Mouse (Mus musculus) frontal cortex, postnatal 10 days (tissue): ENCODE data around the gene Dpp6.

Experiments used
- DNase-seq, 2 experiments: peaks; one replicate each; pipeline ENCODE4 v3.0.0; 2022; ENCODE audit warnings: low spot score in 2 of 2, mixed read lengths in 1 of 2

Dpp6 gene

DNA sequence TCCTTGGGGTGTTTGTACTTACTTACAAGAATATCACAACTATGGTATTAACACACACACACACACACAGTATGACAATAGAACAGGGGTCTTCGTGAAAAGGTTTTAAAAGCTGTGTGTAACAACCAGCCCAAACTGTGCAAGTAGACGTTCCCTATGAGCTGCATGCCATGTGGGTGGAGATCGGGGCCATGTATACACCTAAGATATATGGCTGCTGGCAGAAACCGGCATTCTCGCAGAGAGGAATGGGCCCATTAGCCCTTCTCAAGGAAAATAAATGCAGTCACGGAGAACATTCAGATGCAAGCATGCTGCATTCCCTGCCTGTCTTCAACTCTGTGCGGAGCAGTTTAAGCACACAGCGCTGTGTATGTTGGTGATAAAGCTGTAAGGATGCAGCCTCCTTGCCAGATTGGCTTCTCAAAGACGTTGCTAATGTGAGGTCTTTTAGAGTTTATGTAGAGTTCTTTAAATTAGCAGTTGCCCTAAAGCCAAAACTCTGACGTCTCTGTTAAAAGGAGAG is 461.2 kb downstream of the Dpp6 start:
- no peak for DNase-seq

GRCm38 (mm10) chr5:27286876-27287275 is 469.9 kb downstream of the Dpp6 start:
- no peak for DNase-seq

DNA sequence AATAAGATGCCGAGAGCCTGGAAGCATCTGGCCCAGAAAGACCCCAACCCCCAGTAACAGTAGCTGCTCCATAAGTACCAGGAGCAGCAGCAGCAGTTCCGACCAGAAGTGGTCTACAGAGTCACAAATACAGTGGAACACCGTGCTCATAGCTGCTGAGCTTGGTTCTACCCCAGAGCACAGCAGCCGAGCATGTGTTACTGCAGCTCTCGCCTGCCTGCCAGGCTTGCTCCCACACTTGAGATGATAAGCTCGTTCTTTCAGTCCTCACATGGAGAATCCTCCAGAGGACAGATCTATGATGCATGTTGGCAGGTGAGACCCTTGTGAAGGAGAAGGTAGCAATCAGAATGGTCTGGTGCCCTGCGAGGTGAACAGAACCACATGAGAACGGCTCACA is 474.4 kb downstream of the Dpp6 start:
- no peak for DNase-seq

GRCm38 (mm10) chr5:27292236-27292635 is 475.2 kb downstream of the Dpp6 start:
- no peak for DNase-seq

- no peak for DNase-seq
Measured at GRCm38 (mm10) chr5:27304115-27304514, 487.1 kb downstream of the Dpp6 start.

DNA sequence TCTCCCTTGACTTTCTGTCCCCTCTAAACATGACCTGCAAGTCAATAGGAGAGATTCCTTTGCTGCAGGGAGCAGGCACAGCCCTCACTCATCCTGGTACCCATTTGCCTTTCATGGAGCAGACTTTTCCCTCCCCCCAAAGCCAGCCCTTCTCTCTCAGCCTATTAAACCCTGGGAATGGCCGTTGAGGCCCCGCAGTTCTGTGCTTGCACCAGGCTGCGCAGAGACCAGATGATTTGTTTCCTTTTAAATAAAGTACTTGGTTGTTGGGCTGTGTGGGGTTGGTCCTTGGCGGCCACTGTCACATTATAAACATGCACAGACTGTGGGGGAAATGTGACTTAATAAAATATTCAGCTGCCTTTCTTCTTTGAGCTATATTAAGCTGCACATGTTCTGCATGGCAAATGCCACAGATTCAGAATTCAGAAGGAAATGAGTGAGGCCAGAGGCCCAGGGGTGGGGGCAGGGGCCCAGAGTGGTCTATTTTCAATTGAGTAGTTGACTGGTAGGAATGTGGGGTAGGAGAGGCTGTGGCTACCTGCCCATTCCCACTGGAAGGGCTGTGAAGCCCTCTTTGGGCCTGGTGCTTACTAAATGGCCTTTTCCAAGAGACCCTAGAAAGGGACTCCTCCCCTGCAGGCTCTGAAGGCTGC is 489.6 kb downstream of the Dpp6 start:
- DNase-seq = peak; percentile 25 to 31

- DNase-seq = no peak
Measured at GRCm38 (mm10) chr5:27310217-27310616, 493.2 kb downstream of the Dpp6 start.

GRCm38 (mm10) chr5:27316674-27317073 is 499.7 kb downstream of the Dpp6 start:
- no peak for DNase-seq

GRCm38 (mm10) chr5:27317264-27317663 is 500.3 kb downstream of the Dpp6 start:
- DNase-seq = no peak

- no peak for DNase-seq
Measured at GRCm38 (mm10) chr5:27317832-27318231, 500.8 kb downstream of the Dpp6 start.

DNA sequence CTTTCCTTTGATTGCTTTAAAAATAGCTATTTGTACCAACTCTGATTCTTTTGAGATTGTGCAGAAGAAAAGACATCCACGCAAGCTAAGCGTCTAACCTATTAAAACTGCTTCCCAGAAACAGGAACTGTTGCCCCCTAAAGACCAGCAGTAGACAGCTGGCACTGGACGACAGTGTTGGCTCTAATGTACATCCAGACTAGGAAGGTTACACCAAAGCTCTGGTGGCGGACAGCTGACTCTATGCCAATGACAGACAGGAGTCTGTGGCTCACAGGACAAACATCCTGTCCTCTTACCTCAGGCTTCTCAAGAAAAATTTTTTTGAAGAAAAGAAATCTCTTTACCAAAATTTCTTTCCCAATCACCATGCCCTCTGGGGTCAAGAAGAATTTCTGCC is 502.7 kb downstream of the Dpp6 start:
- DNase-seq = no peak

- no peak for DNase-seq
Measured at GRCm38 (mm10) chr5:27322895-27323792, 506.1 kb downstream of the Dpp6 start.

GRCm38 (mm10) chr5:27324346-27324928 is 507.4 kb downstream of the Dpp6 start:
- DNase-seq = no peak

DNA sequence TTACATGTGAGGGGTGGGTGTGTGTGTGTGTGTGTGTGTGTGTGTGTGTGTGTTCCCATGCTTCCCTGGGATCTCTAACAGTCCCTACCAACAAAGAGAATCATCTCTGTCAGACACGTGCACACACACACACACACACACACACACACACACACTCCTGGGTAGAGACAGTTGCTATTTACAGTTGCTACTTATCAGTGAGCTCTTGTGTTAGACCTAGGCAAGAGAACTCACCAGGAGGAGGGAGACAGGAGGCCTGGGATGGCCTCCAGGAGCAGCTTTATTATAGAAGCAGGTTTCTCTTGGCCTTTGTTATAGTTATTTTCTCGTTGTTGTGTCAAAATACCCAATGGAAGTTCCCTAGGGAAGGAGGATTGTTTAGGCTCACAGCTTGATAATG is 519.7 kb downstream of the Dpp6 start:
- DNase-seq = no peak

DNA sequence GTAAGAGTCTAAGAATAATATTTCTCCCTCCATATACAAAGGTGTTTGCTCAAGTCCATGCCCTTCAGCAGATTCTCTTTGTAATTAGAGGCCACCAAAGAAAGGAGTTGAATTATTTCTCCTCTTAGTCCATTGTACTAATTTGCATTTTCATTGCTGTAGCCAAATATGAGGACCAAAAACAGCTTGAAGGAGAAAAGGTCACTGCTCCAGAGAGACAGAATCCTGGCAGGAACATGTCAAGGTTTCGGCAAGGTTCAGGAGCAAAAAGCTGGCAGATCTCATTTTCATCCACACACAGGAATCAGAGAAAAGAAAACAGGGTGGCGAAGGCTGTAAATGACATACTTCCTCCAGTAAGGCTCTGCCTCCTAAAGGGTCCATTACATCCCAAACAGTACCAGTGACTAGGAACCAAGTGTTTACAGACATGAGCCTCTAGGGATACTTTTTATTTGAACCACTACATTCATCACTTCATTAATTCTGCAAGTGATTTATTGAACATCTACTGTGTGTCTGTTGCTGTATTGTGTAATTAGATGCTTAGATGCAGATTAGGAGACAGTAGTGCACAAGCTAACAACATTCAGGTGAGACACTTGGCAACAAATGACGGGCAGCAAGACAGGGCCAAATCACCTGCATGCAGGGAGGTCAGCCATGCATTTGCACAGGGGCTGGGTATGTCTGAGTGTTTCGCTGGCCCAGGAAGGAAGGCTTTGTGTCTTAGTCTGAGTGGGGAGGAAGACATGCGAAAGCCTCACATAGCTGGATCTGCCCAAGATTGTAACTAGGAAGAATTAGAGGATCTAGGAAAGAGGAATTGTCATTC is 522.4 kb downstream of the Dpp6 start:
- no peak for DNase-seq

DNA sequence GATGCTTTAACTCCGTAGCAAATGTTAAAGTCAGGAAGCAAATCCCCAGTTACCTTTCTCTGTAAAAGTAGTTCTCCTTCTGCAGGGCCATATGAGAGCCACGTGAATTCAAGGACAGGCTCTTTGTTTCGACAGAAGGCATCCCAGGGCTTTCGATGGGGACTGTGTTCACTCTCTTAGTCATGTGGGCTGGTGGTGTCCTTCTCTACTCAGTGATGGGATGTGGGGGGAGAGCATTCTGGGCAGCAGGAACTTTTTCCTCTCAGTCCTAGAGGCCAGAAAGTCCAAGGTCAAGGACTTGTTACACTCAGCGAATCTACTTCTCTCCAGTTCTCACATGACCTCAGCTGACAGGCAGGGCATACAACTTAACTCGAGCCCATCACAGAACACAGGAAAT is 525.3 kb downstream of the Dpp6 start:
- DNase-seq = no peak

- no peak for DNase-seq
Measured at GRCm38 (mm10) chr5:27343626-27344025, 526.6 kb downstream of the Dpp6 start.

GRCm38 (mm10) chr5:27348181-27349095 is 531.4 kb downstream of the Dpp6 start:
- DNase-seq = no peak

DNA sequence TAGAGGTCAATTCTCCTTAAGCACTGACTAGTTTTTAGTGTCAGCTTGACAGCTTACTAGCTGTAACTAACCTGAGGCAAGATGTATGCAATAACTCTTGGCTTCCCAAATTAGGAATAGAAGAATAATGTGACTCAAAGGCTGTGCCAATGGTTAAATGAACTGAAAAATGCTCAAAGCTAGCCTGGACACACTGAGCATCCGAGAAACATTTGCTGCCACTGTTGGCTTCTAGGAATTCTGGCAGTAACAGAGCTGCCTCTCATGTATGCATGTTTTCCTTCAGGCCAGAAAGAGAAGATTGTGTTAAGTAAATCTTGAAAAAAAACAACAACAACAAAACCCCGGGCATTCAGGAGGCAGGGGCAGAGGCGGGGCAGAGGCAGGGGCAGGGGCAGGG is 540.6 kb downstream of the Dpp6 start:
- no peak for DNase-seq

GRCm38 (mm10) chr5:27365946-27366345 is 548.9 kb downstream of the Dpp6 start:
- DNase-seq = no peak

DNA sequence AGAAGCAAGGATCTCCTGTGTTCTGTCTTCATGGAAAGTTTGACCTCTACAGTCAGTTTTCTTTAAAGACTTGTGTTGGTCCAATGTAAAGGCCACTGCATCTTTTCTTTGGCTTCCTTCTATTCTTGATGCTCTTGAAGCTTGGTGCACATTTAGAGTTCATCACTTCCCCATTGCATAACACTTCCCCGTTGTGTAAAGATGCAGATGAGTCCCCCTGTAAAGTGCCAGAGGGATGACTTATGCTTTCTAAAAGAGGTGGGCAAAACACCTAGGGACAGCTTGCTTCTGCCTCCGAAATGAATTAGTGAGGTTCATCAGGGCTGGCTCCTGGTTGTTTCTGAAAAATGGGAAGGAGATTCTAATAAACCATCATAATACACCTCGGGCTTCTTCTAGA is 553.8 kb downstream of the Dpp6 start:
- no peak for DNase-seq
